15 mouse cellular contexts compared by ENCODE assay signal in genomic region chr16:33188076-33188475, GRCm38 (mm10). TPM values are rescaled to one million over a fixed set of nuclear protein-coding genes. Genes with fewer than 3 reads are reported as not detected.
A peak's percentile ranks its signal among the peaks of the same experiment; 100 is the strongest.
DNase-seq lines count a peak whose midpoint lies in the region; ATAC-seq and TF ChIP-seq lines count a peak whose summit lies in the region.
"Had no signal": no experiment of that assay in that cellular context is flagged by ENCODE, and none has a peak within 500 bp of the region (broad histone marks: within the 10 kb centered on the region; RNA-seq: fewer than 3 reads in every experiment).

No protein-coding gene starts in this region.

- peak overlapping the region; percentile 43; the same call in 1 of the 2 replicates for H3K27ac ChIP-seq in heart, postnatal 0 days (ENCODE audit: low read depth)
- peak overlapping the region; percentile 23; the same call in 1 of the 2 replicates for H3K27ac ChIP-seq in lung, postnatal 0 days (ENCODE audit: low read length)
- H3K27ac ChIP-seq in midbrain, embryonic 15.5 days: no peak overlapping the region
- H3K27ac ChIP-seq: layer of hippocampus, adult 2 months had no signal

- H3K4me1 ChIP-seq in heart, postnatal 0 days (ENCODE audit: control insufficient read depth, insufficient read depth): peaks cover 28% of the 10 kb centered on the region
- peaks cover 15% of the 10 kb centered on the region; the same call in 1 of the 2 replicates for H3K4me1 ChIP-seq in lung, postnatal 0 days (ENCODE audit: insufficient read depth, low read depth, low read length)
- peaks cover 32% of the 10 kb centered on the region for H3K4me1 ChIP-seq in midbrain, embryonic 15.5 days

- no peak for DNase-seq in heart, postnatal 0 days (ENCODE audit: low spot score)
- no peak for DNase-seq in heart, adult 11 months
- DNase-seq in lung, postnatal 0 days (ENCODE audit: low spot score): peak; percentile 28
- DNase-seq in lung, postnatal 25 days (ENCODE audit: low spot score): no peak
- peak; percentile 72 for DNase-seq in thymus, postnatal 25 days
- DNase-seq in layer of hippocampus, postnatal 36 days: no peak
- DNase-seq: adrenal gland, postnatal 14 days; cerebellum, postnatal 14 days; heart, postnatal 14 days; lung, postnatal 10 days; right cerebral cortex, postnatal 4 days had no signal

- 0 out of 2 replicates have a peak overlapping the region, but pooled peaks have one; percentile 10 for H3K9ac ChIP-seq in heart, postnatal 0 days (replicated peaks; ENCODE audit: low read depth, low read length)
- H3K9ac ChIP-seq in lung, postnatal 0 days (replicated peaks; ENCODE audit: low read depth): no peak overlapping the region
- H3K9ac ChIP-seq in midbrain, embryonic 15.5 days: no peak overlapping the region

- WGBS in heart, postnatal 0 days: 51% methylated on average over 3 of the region's 3 CpGs
- WGBS in lung, postnatal 0 days: 43% methylated on average over 3 of the region's 3 CpGs
- 56% methylated on average over 3 of the region's 3 CpGs for WGBS in midbrain, embryonic 15.5 days

- H3K4me2 ChIP-seq in heart, postnatal 0 days (ENCODE audit: low read depth, low read length): peak overlapping the region; percentile 6; the same call in 1 of the 2 replicates
- H3K4me2 ChIP-seq in lung, postnatal 0 days (replicated peaks; ENCODE audit: low read depth, low read length): peak overlapping the region; percentile 29; the same call in 1 of the 2 replicates
- peak overlapping the region; percentile 15; the same call in 1 of the 2 replicates for H3K4me2 ChIP-seq in midbrain, embryonic 15.5 days

- no peak for TF ChIP-seq CTCF in heart, postnatal 0 days (IDR thresholded peaks at IDR 0.05; ENCODE audit: low read depth)
- TF ChIP-seq CTCF in lung, postnatal 0 days (IDR thresholded peaks at IDR 0.05): no peak

- no peak for ATAC-seq in heart, postnatal 0 days (ENCODE audit: insufficient read depth, low read depth)
- no peak for ATAC-seq in lung, postnatal 0 days
- no peak for ATAC-seq in midbrain, embryonic 15.5 days (replicated peaks)
- no peak for ATAC-seq in CD4-positive, CD25-positive, alpha-beta regulatory T cell, adult 4 months

- H3K27me3 ChIP-seq in heart, postnatal 0 days (ENCODE audit: control insufficient read depth, insufficient read depth, low read length): no peaks in the 10 kb centered on the region
- no peaks in the 10 kb centered on the region for H3K27me3 ChIP-seq in lung, postnatal 0 days (replicated peaks; ENCODE audit: insufficient read depth, low read length)
- no peaks in the 10 kb centered on the region for H3K27me3 ChIP-seq in midbrain, embryonic 15.5 days (replicated peaks)

- H3K4me3 ChIP-seq in heart, postnatal 0 days (ENCODE audit: low read depth, low read length): no peak overlapping the region
- no peak overlapping the region for H3K4me3 ChIP-seq in lung, postnatal 0 days (ENCODE audit: low read depth, low read length)
- no peak overlapping the region for H3K4me3 ChIP-seq in midbrain, embryonic 15.5 days
- H3K4me3 ChIP-seq: erythroblast, embryonic 14.5 days; layer of hippocampus, adult 2 months had no signal

- no peaks in the 10 kb centered on the region for H3K36me3 ChIP-seq in heart, postnatal 0 days (replicated peaks; ENCODE audit: control insufficient read depth, insufficient read depth, low read length)
- 0 out of 2 replicates have a peak, but pooled peaks cover 3% of the 10 kb centered on the region for H3K36me3 ChIP-seq in lung, postnatal 0 days (ENCODE audit: insufficient read depth, low read length)
- H3K36me3 ChIP-seq in midbrain, embryonic 15.5 days (replicated peaks): no peaks in the 10 kb centered on the region

- no peaks in the 10 kb centered on the region for H3K9me3 ChIP-seq in heart, postnatal 0 days (replicated peaks; ENCODE audit: control insufficient read depth, low read length)
- H3K9me3 ChIP-seq in lung, postnatal 0 days (ENCODE audit: low read length): no peaks in the 10 kb centered on the region
- H3K9me3 ChIP-seq in midbrain, embryonic 15.5 days: no peaks in the 10 kb centered on the region

- TF ChIP-seq EP300 in heart, postnatal 0 days (IDR thresholded peaks at IDR 0.05; ENCODE audit: low read depth): no peak
- TF ChIP-seq EP300 in lung, postnatal 0 days (IDR thresholded peaks at IDR 0.05): no peak

RNA-seq across cellular contexts. Expression of gene Osbpl11, which starts 3.2 kb away (rescaled TPM):
- 18.0 and 20.3 TPM in 2 replicates for total RNA-seq in heart, postnatal 0 days (2014; rRNA removed; ENCODE audit: low replicate concordance)
- 9.9 and 10.4 TPM in 2 replicates for polyA plus RNA-seq in heart, postnatal 0 days (2015; fragmentation: Nextera tagmentation; extraction: Ambion mirVana)
- 12.6 and 13.6 TPM in 2 replicates for polyA plus RNA-seq in lung, postnatal 0 days (2015; fragmentation: Nextera tagmentation; extraction: Ambion mirVana)
- polyA plus RNA-seq in midbrain, embryonic 15.5 days (2015; fragmentation: Nextera tagmentation; extraction: Ambion mirVana): 20.0 and 21.4 TPM in 2 replicates
- 1 to 10 TPM; 5.1 to 8.6 TPM for polyA plus RNA-seq in CD4-positive, CD25-positive, alpha-beta regulatory T cell, adult 4 months (2017; shearing (Covaris generic))
- 10 to 100 TPM; 18.4 to 19.9 TPM for total RNA-seq in layer of hippocampus, postnatal 36 days (2021)

Comparison
In these comparisons a context has a peak if more than half of its experiments do, and no peak if none do; other contexts are left out.
1. DNase-seq: peak in lung, postnatal 0 days (single experiment) and thymus, postnatal 25 days (single experiment); none in heart, postnatal 0 days (single experiment), heart, adult 11 months (single experiment), lung, postnatal 25 days (single experiment) and layer of hippocampus, postnatal 36 days (0 of 2).
2. Peak in every context shown above with its lines, with median percentiles within 50 percentile points of each other: H3K4me2 ChIP-seq.